Mouse (Mus musculus): ENCODE results near the gene Haspin. TPM values are rescaled to one million over a fixed set of nuclear protein-coding genes. Genes with fewer than 3 reads are reported as not detected.

Gene Haspin
- polyA plus RNA-seq, 1 experiment from 2014 or later = 25.3 TPM

DNA sequence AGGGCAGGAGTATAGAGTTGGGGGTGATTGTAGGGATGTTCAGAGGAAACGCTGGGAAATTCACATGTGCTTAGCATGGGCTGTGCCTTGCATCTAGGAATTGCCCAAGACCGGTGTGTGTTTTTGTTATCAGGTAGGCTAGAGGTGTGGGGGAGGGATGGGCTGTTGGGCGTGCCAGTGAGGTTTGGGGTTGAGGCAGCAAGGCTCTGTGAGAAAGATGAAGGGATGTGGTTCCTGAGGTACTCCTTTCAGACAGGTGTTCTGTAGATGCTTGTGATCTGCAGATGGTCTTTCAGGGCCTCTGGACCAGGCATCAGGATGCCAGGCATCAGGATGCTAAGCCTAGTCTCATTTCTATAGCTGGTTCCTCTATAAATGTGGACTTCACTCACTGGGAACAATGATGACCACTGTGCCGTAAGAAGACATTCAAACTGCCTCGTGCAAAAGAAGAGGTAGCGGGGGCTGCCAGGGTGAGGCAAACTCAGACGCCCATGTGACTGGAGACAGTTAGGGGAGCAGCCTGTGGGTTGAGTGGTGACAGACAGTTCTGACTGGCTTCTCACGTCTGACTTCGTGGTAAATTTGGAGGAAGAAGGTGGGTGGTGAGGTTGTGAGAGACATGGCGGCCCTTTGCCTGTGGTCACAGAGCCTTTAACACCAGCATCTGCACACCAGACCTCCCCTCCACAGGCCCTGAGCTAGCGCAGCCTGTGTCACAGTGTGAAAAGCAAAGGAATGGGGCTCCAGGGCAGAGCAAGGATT lies 43.7 kb downstream of the Haspin start:
- 84% methylated on average over 11 of the region's 11 CpGs for WGBS
- H3K4me1 ChIP-seq = no peaks in the 10 kb centered on the region
- no peak overlapping the region for H3K27ac ChIP-seq
- no peak overlapping the region for H3K4me3 ChIP-seq
- H3K36me3 ChIP-seq (replicated peaks) = no peaks in the 10 kb centered on the region
- no peaks in the 10 kb centered on the region for H3K9me3 ChIP-seq
- no peak for DNase-seq (ENCODE audit: extremely low spot score, low spot score)
- H3K27me3 ChIP-seq (ENCODE audit: poor library complexity, severe bottlenecking) = no peaks in the 10 kb centered on the region

GRCm38 (mm10) chr11:73092877-73093276 lies 45.2 kb downstream of the Haspin start:
- DNase-seq (ENCODE audit: extremely low spot score, low spot score) = no peak
- Histone ChIP-seq H3K4me1 (peaks cover 7% of the 10 kb centered on the region), H3K36me3 (replicated peaks) (no peaks in the 10 kb centered on the region), H3K27me3 (ENCODE audit: poor library complexity, severe bottlenecking) (no peaks in the 10 kb centered on the region), H3K27ac (no peak overlapping the region), H3K9me3 (no peaks in the 10 kb centered on the region), H3K4me3 (no peak overlapping the region)
- WGBS = 82% methylated on average over 7 of the region's 7 CpGs

GRCm38 (mm10) chr11:73092057-73092456 lies 46.0 kb downstream of the Haspin start:
- no peak for DNase-seq (ENCODE audit: extremely low spot score, low spot score)
- peaks cover 12% of the 10 kb centered on the region for H3K4me1 ChIP-seq
- H3K4me3 ChIP-seq = no peak overlapping the region
- H3K9me3 ChIP-seq = no peaks in the 10 kb centered on the region
- no peak overlapping the region for H3K27ac ChIP-seq
- no peaks in the 10 kb centered on the region for H3K36me3 ChIP-seq (replicated peaks)
- WGBS = 82% methylated on average over 4 of the region's 4 CpGs
- no peaks in the 10 kb centered on the region for H3K27me3 ChIP-seq (ENCODE audit: poor library complexity, severe bottlenecking)

DNA sequence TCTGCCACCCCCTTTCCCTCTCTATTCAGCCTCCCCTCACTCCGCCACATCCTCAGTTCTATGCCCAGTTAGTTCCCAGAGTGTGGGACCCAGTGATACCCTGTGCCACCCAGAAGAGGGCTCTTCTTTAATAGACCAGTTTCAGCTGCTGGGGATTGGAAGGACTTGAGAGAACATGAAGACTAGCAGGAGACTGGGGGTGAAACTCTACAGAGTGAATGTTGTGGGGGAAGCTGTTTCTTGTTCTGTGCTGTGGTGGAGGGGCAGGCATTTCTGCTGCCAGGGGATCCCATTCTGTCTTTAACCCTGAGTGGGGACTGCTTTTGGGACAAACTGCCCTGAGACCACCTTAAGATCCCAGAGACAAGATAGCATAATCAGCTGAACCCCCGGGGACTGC lies 47.3 kb downstream of the Haspin start:
- peaks cover 5% of the 10 kb centered on the region; the same call in 1 of the 2 replicates for H3K36me3 ChIP-seq (replicated peaks)
- H3K27ac ChIP-seq = no peak overlapping the region
- H3K4me1 ChIP-seq = peaks cover 12% of the 10 kb centered on the region
- no peak for DNase-seq (ENCODE audit: extremely low spot score, low spot score)
- no peaks in the 10 kb centered on the region for H3K9me3 ChIP-seq
- no peaks in the 10 kb centered on the region for H3K27me3 ChIP-seq (ENCODE audit: poor library complexity, severe bottlenecking)
- 87% methylated on average over 2 of the region's 2 CpGs for WGBS
- H3K4me3 ChIP-seq = no peak overlapping the region

DNA sequence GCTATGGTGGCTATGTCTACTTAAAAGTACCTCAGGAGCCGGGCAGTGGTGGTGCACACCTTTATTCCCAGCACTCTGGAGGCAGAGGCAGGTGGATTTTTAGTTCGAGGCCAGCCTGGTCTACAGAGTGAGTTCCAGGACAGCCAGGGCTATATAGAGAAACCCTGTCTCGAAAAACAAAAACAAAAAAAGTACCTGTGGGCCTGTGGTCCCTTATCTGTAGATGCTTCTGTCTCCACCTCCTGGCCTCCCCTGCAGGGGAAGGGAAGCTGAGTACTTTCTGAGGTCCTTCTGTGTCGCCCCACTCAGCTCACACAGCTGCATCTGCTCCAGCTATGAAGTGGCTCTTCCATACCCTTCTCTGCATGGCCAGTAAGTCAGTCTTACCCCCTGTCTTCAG lies 47.8 kb downstream of the Haspin start, which contains the start of gene Itgae:
Gene Itgae, plus strand, starts transcription at position 301 of the 400 bp plus-strand sequence.
- Histone ChIP-seq H3K4me1 (peaks cover 12% of the 10 kb centered on the region), H3K36me3 (replicated peaks) (peaks cover 8% of the 10 kb centered on the region), H3K27ac (no peak within 1 kb of the TSS), H3K4me3 (no peak within 1 kb of the TSS), H3K9me3 (no peaks in the 10 kb centered on the region), H3K27me3 (ENCODE audit: poor library complexity, severe bottlenecking) (no peaks in the 10 kb centered on the region)
- WGBS = 93% methylated on average over 4 of the region's 4 CpGs
- no peak for DNase-seq (ENCODE audit: extremely low spot score, low spot score)

GRCm38 (mm10) chr11:73087700-73088480 lies 50.2 kb downstream of the Haspin start:
- DNase-seq (ENCODE audit: extremely low spot score, low spot score) = no peak
- Histone ChIP-seq H3K36me3 (replicated peaks) (peaks cover 27% of the 10 kb centered on the region), H3K27me3 (ENCODE audit: poor library complexity, severe bottlenecking) (no peaks in the 10 kb centered on the region), H3K4me1 (peaks cover 12% of the 10 kb centered on the region), H3K9me3 (no peaks in the 10 kb centered on the region), H3K4me3 (no peak overlapping the region), H3K27ac (peak overlapping the region; percentile 56)
- WGBS = 71% methylated on average over 6 of the region's 6 CpGs

Other genes starting within 250 kb of the Haspin start
- gene Atp2a3, start 177.1 kb downstream of the Haspin start, polyA plus RNA-seq (2016; fragmentation: Nextera tagmentation; extraction: Ambion mirVana) = 1.2 and 1.6 TPM in 2 replicates
- gene P2rx1, start 139.2 kb downstream of the Haspin start, polyA plus RNA-seq (2016; fragmentation: Nextera tagmentation; extraction: Ambion mirVana) = 1.4 TPM in 2 replicates
- 4.6 and 5.4 TPM in 2 replicates for gene Camkk1, start 119.3 kb downstream of the Haspin start, polyA plus RNA-seq (2016; fragmentation: Nextera tagmentation; extraction: Ambion mirVana)
- 12.1 and 13.9 TPM in 2 replicates for gene Ncbp3, start 90.5 kb downstream of the Haspin start, polyA plus RNA-seq (2016; fragmentation: Nextera tagmentation; extraction: Ambion mirVana)
- 0.45 and 0.54 TPM in 2 replicates for gene Itgae, start 47.7 kb downstream of the Haspin start, polyA plus RNA-seq (2016; fragmentation: Nextera tagmentation; extraction: Ambion mirVana)
- 0.10 and 0.24 TPM in 2 replicates for gene P2rx5, start 22.1 kb upstream of the Haspin start, polyA plus RNA-seq (2016; fragmentation: Nextera tagmentation; extraction: Ambion mirVana)
- gene Emc6, start 38.7 kb upstream of the Haspin start, polyA plus RNA-seq (2016; fragmentation: Nextera tagmentation; extraction: Ambion mirVana) = 135 and 138 TPM in 2 replicates
- gene Tax1bp3, start 38.8 kb upstream of the Haspin start, polyA plus RNA-seq (2016; fragmentation: Nextera tagmentation; extraction: Ambion mirVana) = 143 TPM in 2 replicates
- gene Ctns, start 60.7 kb upstream of the Haspin start, polyA plus RNA-seq (2016; fragmentation: Nextera tagmentation; extraction: Ambion mirVana) = 14.8 and 16.1 TPM in 2 replicates
- gene Shpk, start 61.2 kb upstream of the Haspin start, polyA plus RNA-seq (2016; fragmentation: Nextera tagmentation; extraction: Ambion mirVana) = 0.69 and 0.81 TPM in 2 replicates
- gene Trpv1, start 96.0 kb upstream of the Haspin start, polyA plus RNA-seq (2016; fragmentation: Nextera tagmentation; extraction: Ambion mirVana) = not detected in 2 replicates
- gene Trpv3, start 129.1 kb upstream of the Haspin start, polyA plus RNA-seq (2016; fragmentation: Nextera tagmentation; extraction: Ambion mirVana) = 0.02 TPM in 1 of 2 replicates, not detected in the other
- gene Aspa, start 191.3 kb upstream of the Haspin start, polyA plus RNA-seq (2016; fragmentation: Nextera tagmentation; extraction: Ambion mirVana) = 0.12 and 0.14 TPM in 2 replicates
- not detected in 2 replicates for gene Gm49340, start 191.4 kb upstream of the Haspin start, polyA plus RNA-seq (2016; fragmentation: Nextera tagmentation; extraction: Ambion mirVana)
- gene Spata22, start 191.4 kb upstream of the Haspin start, polyA plus RNA-seq (2016; fragmentation: Nextera tagmentation; extraction: Ambion mirVana) = not detected in 2 replicates
- not detected in 2 replicates for gene Olfr20, start 212.5 kb upstream of the Haspin start, polyA plus RNA-seq (2016; fragmentation: Nextera tagmentation; extraction: Ambion mirVana)
- gene Olfr376, start 233.0 kb upstream of the Haspin start, polyA plus RNA-seq (2016; fragmentation: Nextera tagmentation; extraction: Ambion mirVana) = not detected in 2 replicates